Mouse (Mus musculus): Measurements from ENCODE around the gene Klhdc3.

Klhdc3 gene

GRCm38 (mm10) chr17:46680760-46681373 lies at the start of gene Klhdc3:
Klhdc3 (minus strand) TSS chr17:46680914.
- in situ Hi-C loops (cut with MboI, MseI): no loop called here

DNA sequence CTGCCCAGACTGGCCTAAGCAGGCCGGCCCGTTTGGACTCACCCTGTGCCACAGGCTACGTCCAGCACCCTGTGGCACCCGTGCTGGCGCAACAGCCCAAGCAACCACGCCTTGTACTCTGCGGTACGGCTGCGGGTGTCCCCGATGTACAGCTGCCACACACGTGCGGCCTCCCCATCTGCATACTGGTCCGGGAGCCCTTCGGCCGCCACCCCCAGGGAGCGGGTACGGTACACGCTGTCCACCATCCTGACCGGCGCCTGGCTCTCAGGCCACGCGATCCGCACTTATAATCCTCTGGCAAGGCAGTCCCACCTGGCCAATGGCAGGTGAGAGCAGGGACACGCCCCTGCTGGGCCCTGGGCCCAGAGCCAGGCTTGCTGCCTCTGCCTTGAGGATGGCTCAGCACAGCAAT lies 48.2 kb upstream of the Klhdc3 start, which contains the start of gene Gnmt:
TSS of gene Gnmt (minus strand) at position 265 of the 415 bp plus-strand sequence.
- in situ Hi-C loops (cut with MboI, MseI): no loop called here

GRCm38 (mm10) chr17:46728496-46728895 lies 47.8 kb upstream of the Klhdc3 start:
- in situ Hi-C loops (cut with MboI, MseI): no loop called here

DNA sequence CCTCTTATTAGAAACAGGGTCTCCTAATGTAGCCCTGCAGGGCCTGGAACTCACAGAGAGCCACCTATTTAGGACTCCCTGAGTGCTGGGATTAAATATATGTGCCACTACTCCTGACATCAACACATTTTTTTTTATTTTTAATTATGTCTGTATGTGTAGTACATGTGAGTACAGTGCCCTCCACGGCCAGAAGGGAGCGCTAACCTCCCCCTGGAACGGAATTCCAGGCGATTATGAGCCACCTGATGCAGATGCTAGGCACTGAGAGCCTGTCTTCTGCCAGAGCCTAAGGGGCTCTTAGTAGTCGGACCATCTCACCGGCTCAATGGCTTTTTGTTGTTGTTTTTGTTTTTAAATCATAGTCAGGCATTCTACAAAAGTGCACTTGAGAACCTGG lies 47.3 kb upstream of the Klhdc3 start:
- in situ Hi-C loops (cut with MboI, MseI): no loop called here

- in situ Hi-C loops (cut with MboI, MseI): no loop called here
These were observed 46.6 kb upstream of the Klhdc3 start for GRCm38 (mm10) chr17:46727271-46727670.

DNA sequence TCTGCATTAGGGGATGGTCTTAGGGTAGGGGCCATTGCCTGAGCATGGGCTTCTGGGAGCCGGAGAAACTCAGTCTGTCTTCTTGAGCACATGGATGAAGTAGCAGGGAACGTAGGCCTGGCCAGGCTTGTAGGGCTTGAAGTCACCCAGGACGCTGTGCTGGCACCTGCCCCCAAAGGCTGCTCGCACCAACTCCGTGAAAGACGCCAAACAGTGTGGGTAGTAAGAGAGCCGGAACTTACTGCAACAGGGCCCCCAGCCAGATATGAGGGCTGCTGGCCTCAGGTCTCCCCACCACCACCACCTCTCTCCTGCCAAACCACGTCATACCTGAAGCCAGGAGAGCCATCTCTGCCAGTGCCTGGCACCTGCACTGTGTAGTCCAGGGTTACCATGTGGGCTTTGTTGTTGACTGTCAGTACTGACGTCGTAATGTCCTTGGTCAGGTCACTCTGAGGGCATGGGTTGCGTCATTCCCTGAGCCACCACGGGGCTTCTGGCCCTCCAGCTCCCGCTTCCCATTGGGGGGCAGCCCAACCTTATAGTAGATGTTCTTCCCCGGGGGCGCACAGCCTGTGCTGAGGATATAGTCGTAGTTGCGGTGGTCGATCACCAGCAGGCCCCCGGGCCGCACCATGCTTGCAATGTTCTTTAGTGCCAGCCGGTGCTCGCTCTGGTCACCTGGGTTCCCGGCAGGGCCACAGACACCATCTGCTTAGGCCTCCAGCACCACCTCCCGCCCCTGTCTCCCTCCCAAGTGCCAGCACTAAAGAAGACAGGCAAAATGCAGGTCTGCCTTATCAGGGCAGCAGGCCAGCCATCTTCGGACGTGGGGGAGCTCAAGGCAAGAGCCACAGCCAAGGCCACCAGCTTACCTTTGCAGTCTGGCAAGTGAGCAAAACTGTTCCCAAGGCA lies 45.3 kb upstream of the Klhdc3 start:
- in situ Hi-C loops (cut with MboI, MseI): no loop called here

DNA sequence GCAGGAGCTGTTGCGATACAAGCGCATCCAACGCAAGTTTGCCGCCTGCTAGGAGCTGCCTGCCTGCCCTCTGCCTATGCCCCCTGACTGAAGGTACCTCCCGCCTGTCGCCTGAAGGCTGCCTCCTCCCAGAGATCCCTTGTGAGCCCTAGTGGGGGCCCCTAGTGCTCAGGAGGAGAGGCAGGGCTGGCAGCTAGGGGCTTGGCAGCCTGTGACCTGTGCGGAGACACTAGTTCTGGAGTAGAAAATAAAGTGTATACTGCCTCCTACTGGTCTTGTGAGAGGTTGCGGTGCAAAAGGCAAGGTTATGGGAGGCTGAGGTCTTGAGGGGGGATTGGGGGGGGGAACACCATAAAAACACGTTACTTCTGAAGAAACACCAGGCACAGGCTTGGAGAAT lies 44.6 kb upstream of the Klhdc3 start:
- in situ Hi-C loops (cut with MboI, MseI): no loop called here

GRCm38 (mm10) chr17:46724477-46725084 lies 43.9 kb upstream of the Klhdc3 start:
- in situ Hi-C loops (cut with MboI, MseI): no loop called here

DNA sequence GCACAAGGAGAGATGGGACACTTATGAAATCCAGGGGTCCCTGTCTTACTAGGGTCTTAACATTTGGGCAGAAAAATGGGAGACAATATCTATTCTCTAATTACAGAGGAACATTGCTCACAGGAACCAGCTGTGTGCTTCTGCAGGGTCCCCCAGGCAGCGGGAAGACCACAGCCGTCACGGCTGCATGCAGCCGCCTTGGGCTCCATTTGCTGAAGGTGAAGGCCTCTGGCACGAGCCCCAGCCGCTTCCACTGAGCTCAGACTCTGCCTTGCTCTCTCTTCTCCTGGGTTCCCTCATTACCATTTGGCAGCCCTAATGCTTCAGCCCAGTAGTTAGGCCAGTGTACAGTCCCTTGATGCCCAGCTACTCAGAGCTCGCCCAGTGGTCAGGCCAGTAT lies 40.4 kb upstream of the Klhdc3 start:
- in situ Hi-C loops (cut with MboI, MseI): no loop called here

DNA sequence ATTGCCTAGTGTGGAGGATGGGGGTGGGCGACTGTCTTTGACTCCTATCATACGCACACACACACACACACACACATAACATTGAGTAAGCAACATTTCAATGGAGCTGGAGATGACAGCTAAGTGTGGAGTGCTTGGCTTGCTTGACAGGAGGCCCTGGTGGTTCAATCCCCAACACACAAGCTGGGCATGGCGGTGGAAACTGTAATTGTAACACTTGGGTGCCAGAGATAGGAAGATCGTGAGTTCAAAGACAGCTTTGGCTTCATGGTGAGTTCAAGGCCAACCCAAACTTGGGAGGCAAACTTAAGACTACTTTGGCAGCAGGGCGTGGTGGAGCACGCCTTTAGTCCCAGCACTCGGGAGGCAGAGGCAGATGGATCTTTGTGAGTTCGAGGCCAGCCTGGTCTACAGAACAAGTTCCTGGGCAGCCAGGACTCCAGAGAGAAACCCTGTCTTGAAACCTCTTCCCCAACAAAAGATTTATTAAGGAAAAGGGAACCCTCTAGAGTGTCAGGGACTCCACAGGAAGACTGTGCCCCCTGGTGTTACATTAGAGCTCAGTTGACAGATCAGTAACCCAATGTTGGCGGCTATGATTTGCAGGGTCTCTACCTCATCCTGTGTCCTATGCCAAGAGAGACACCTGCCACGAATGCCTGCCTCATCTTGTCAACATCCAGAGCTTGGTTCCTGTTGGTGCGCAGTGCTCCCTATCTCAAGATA lies 34.2 kb upstream of the Klhdc3 start:
- in situ Hi-C loops (cut with MboI, MseI): loop anchor here (10.0 kb wide), 1 partner anchor 70 kb away; the partner anchor contains the start of genes Klc4 and Mrpl2

DNA sequence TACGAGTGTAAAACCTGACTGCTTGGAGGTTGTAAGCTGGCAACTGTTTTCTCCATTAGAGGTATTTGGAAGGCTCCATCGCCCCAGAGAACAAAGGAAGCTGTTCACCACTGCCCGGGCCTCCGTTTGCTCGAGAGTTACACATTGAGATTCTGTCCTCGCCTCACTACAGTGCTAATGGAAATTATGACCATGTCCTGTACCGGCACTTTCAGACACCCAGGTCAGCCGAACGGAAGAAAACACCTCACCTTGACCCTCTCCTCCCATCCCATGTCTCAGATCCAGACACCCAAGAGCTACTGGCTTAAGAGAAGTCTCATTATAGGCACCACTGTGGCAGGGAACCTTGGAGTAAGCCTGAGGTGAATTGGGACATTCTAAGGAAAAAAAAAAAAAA lies 33.1 kb upstream of the Klhdc3 start:
- in situ Hi-C loops (cut with MboI, MseI): loop anchor here (10.0 kb wide), 1 partner anchor 69 kb away; the partner anchor contains the start of genes Klc4 and Mrpl2

GRCm38 (mm10) chr17:46712442-46712841 lies 31.7 kb upstream of the Klhdc3 start:
- in situ Hi-C loops (cut with MboI, MseI): loop anchor here (10.0 kb wide), 1 partner anchor 68 kb away; the partner anchor contains the start of genes Klc4 and Mrpl2

- in situ Hi-C loops (cut with MboI, MseI): loop anchor here (10.0 kb wide), 1 partner anchor 67 kb away; the partner anchor contains the start of genes Klc4 and Mrpl2
These were observed 31.0 kb upstream of the Klhdc3 start for GRCm38 (mm10) chr17:46711612-46712271.

GRCm38 (mm10) chr17:46710959-46711597 lies 30.4 kb upstream of the Klhdc3 start, which contains the start of gene Pex6:
Pex6 (plus strand) TSS chr17:46711463.
- in situ Hi-C loops (cut with MboI, MseI): loop anchor here (10.0 kb wide), 1 partner anchor 66 kb away; the partner anchor contains the start of genes Klc4 and Mrpl2

DNA sequence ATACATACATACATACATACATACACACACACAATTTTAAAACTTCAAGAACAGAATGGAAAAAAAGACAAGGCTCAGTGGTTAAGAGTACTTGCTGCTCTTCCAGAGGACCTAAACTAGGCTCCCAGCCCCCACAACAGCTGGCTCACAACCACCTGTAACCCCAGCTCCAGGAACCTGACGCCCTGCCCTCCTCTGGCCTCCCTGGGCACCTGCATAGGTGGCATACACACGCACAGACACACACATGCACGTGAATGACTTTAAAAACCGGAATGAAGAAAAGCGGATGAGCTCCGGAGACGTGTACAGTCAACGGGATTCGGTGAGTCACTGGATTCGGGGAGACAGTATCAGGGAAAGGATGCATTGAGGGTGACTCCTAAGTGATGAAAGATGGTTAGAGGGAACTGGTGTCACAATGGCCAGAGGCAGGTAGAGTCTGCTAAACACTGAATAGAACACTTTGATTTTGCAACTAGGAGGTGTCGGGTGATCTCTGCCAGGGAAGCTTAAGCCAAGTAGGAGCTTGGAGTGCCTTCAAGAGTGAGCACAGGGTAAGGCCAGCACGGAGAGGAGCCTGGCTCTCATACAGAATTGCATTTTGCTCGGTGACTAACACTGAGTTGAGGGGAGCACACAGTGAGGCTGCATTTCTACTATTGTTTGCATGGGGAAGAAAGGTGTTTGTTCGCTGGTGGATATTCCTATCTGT lies 25.8 kb upstream of the Klhdc3 start:
- in situ Hi-C loops (cut with MboI, MseI): no loop called here

- in situ Hi-C loops (cut with MboI, MseI): no loop called here
These were observed 24.4 kb upstream of the Klhdc3 start, which contains the start of gene Ppp2r5d for GRCm38 (mm10) chr17:46704887-46705835. Ppp2r5d (minus strand) TSS chr17:46705111.

DNA sequence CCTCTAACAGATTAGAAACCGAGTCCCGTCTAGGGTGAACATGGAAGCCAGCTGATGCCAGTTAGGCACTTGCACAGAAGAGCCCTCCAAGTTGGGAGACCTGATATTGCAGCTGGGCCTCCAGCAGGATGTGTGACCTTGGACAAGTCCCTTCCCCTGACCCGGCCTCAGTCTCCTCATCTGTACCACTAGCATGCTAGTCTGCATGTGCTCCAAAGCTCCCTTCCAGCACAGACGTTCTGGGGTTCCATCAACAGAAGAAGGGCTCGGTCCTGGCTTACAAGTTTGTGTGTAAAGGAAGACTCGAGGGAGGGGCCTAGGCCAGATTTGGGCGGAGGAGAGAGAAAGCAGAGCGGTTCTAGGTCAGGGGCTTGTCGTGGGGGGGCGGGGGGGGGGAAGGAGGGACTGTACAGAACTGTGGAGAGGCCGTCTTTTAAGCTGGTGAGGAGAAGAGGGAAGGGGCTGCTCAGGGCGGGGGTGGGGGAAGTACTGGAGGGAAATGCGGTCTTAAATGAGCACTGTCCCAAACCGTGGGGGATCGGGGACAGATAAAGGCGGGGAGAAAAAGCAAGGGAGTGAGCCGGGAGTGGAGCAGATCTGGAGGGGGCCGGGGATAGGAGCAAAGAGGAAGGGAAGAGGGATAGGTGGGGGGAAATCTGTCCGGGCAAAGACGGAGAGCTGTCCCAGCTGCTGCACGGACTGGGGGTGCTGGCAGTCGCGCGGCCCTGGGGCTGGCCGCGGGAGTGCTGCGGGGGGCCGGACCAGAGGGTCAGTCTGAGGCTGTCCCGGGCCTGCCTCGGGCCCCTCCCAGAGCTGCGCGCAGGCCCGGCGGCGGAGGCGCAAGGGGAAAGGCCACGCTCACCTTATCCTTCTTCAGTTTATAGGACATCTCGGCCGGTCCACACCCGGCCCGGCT lies 23.5 kb upstream of the Klhdc3 start:
- in situ Hi-C loops (cut with MboI, MseI): no loop called here

All from T-helper 2 cell (primary cell).